Mouse (Mus musculus): Measurements from ENCODE around the gene Sema3c. TPM values are rescaled to one million over a fixed set of nuclear protein-coding genes. Genes with fewer than 3 reads are reported as not detected.
A peak's percentile ranks its signal among the peaks of the same experiment; 100 is the strongest.

The Sema3c gene
- polyA plus RNA-seq, 1 experiment from 2014 or later, result 13.0 TPM

DNA sequence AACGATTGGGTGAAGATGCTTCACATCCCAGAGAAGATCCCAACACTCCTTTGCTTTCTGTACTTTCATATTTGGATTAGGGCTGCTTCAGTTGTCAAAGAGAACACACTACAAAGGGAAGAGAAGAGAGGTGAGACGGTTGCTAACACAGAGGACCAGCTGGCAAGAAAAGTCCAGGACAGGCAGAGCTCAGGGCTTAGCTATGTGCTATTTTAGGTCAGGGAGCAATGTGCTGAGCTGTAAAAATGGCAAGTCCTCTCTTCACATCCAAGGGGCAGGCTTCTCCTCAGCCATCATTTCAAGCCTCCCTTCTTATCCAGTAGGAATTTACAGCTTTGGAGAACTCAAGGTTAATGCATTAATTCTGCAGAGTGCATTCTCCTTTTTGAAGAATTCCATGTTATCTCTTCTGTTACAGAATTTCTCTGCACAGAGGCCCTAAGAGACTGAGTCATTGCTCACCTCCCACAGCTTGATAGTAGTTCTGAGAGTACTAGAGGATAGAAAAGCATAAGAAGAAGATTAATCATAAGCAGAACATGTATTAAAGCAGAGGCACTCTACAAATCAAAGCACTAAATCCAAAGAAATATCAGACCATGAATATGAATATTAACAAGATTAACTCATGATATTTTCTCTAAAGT lies 10.3 kb downstream of the Sema3c start:
- Histone ChIP-seq H3K9ac (no peak overlapping the region), H3K36me3 (no peaks in the 10 kb centered on the region), H3K4me3 (no peak overlapping the region), H3K27me3 (0 out of 2 replicates have a peak, but pooled peaks cover 4% of the 10 kb centered on the region), H3K4me2 (no peak overlapping the region), H3K4me1 (replicated peaks) (peaks cover 8% of the 10 kb centered on the region), H3K27ac (no peak overlapping the region), H3K9me3 (no peaks in the 10 kb centered on the region)
- ATAC-seq (ENCODE audit: low FRiP score), result no peak
- 74% methylated on average over 2 of the region's 2 CpGs for WGBS

DNA sequence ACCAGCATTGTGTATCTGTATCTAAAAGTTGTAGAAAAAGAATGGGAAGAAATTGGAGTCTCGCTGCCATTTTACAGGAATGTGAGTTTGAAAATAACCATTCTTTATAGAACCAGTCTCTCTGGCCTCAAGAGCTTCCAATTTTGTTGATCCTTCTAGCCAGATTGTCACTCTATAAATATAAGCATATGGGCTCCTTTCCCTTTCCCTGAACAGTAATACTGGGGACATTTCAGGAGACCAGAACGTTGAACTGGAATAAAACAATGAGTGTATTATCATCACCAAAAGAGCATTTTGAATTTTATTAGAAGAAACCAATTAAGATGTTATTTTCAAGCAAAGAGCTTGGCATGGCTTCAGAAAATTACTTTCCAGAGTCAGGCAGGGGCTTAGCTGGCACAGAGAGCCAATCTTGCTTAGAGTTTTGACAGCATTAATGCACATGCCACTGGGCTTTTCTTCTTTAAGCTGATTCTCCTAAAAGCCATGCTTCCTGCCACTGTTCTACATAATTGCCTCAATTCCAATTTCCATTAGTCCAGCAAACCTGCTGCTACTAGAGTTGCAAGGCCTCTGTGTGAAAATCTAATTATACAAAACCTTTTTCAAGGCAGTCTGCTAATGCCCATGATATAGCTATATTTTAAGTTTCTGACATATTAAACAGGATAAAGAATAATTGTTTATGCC lies 12.6 kb downstream of the Sema3c start:
- H3K9ac ChIP-seq, result no peak overlapping the region
- H3K27ac ChIP-seq, result no peak overlapping the region
- peak; percentile 71; the same call in 1 of the 2 replicates for ATAC-seq (ENCODE audit: low FRiP score)
- H3K4me1 ChIP-seq (replicated peaks), result peaks cover 8% of the 10 kb centered on the region
- no peaks in the 10 kb centered on the region for H3K36me3 ChIP-seq
- H3K27me3 ChIP-seq, result 0 out of 2 replicates have a peak, but pooled peaks cover 4% of the 10 kb centered on the region
- H3K9me3 ChIP-seq, result no peaks in the 10 kb centered on the region
- no peak overlapping the region for H3K4me3 ChIP-seq
- 72% methylated on average over 2 of the region's 2 CpGs for WGBS
- H3K4me2 ChIP-seq, result no peak overlapping the region

DNA sequence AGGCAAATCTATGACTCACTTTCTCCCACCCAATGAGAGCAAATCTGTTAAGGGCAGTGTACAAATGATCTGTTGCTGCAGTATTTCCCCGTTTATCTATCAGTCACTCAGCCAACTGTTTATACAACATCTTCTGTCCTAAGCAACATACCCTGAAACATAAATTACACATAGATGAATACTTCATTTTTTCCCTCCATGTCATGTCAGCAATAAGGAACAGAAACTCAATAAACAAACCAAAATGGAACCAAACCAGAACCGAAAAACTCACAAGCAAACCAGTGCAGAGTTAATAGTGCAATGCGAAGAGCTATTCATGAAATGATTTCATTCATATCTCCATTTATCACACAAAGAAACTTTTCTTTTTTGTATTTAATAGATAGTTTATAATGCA lies 17.8 kb downstream of the Sema3c start:
- H3K9ac ChIP-seq, result no peak overlapping the region
- H3K27ac ChIP-seq, result no peak overlapping the region
- no peaks in the 10 kb centered on the region for H3K36me3 ChIP-seq
- no peak for ATAC-seq (ENCODE audit: low FRiP score)
- WGBS, result 98% methylated on average over 3 of the region's 3 CpGs
- H3K27me3 ChIP-seq, result no peaks in the 10 kb centered on the region
- H3K4me1 ChIP-seq (replicated peaks), result no peaks in the 10 kb centered on the region
- H3K4me3 ChIP-seq, result no peak overlapping the region
- H3K9me3 ChIP-seq, result no peaks in the 10 kb centered on the region
- H3K4me2 ChIP-seq, result no peak overlapping the region

- H3K4me3 ChIP-seq, result no peak overlapping the region
- no peaks in the 10 kb centered on the region for H3K9me3 ChIP-seq
- H3K36me3 ChIP-seq, result no peaks in the 10 kb centered on the region
- 81% methylated on average over 4 of the region's 4 CpGs for WGBS
- H3K4me2 ChIP-seq, result no peak overlapping the region
- H3K4me1 ChIP-seq (replicated peaks), result no peaks in the 10 kb centered on the region
- H3K9ac ChIP-seq, result no peak overlapping the region
- H3K27ac ChIP-seq, result no peak overlapping the region
- no peak for ATAC-seq (ENCODE audit: low FRiP score)
- H3K27me3 ChIP-seq, result no peaks in the 10 kb centered on the region
These were observed 27.6 kb downstream of the Sema3c start for GRCm38 (mm10) chr5:17601700-17602099.

DNA sequence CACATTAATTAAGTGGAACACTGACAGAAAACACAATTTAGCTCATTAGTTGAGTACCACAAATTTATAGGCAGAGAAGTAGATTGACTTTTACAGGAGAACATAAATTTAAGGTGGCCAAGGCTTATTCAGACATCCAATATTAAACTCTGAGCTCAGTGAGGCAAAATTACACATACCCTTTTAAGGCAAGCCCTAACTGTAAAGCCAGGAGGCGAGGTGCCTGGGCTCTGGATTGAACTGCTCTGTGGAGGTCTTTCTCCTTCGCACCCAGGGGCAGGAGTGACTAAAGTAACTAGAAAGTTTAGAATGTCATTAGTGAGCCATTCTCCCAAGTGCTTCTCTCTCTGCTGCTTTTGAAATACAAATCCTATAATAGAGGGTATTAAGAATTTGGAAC lies 46.5 kb downstream of the Sema3c start:
- no peaks in the 10 kb centered on the region for H3K27me3 ChIP-seq
- WGBS, result 90% methylated on average over 2 of the region's 2 CpGs
- no peak overlapping the region for H3K9ac ChIP-seq
- no peak overlapping the region for H3K4me2 ChIP-seq
- no peaks in the 10 kb centered on the region for H3K9me3 ChIP-seq
- H3K4me1 ChIP-seq (replicated peaks), result no peaks in the 10 kb centered on the region
- no peak overlapping the region for H3K27ac ChIP-seq
- H3K36me3 ChIP-seq, result no peaks in the 10 kb centered on the region
- no peak for ATAC-seq (ENCODE audit: low FRiP score)
- no peak overlapping the region for H3K4me3 ChIP-seq

DNA sequence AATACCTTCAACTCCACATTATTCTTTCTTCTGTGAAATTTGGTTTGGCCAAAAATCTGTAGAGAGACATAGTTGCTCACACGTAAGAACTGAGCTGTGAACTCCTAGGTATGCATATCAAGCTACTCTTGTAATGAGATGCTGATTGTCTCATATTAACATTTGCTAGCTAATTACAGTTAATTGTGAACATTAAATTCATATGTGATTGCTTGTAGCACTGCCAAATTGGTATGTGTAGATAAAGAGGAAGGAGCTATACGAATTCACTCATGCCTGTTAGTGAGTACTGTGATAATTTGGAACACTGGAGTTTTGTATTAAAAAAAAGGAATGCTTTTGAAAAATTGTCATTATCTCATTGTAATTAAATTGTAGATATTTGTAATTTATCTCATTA lies 48.5 kb downstream of the Sema3c start:
- no peak overlapping the region for H3K4me2 ChIP-seq
- no peak overlapping the region for H3K9ac ChIP-seq
- H3K9me3 ChIP-seq, result no peaks in the 10 kb centered on the region
- no peak overlapping the region for H3K27ac ChIP-seq
- H3K36me3 ChIP-seq, result no peaks in the 10 kb centered on the region
- no peak for ATAC-seq (ENCODE audit: low FRiP score)
- no peak overlapping the region for H3K4me3 ChIP-seq
- H3K4me1 ChIP-seq (replicated peaks), result no peaks in the 10 kb centered on the region
- WGBS, result 83% methylated on average over 2 of the region's 2 CpGs
- no peaks in the 10 kb centered on the region for H3K27me3 ChIP-seq

- 6% methylated on average over 1 of the region's 1 CpGs for WGBS
- ATAC-seq (ENCODE audit: low FRiP score), result no peak
- H3K9ac ChIP-seq, result no peak overlapping the region
These were observed 54.5 kb downstream of the Sema3c start for GRCm38 (mm10) chr5:17628606-17629005.

DNA sequence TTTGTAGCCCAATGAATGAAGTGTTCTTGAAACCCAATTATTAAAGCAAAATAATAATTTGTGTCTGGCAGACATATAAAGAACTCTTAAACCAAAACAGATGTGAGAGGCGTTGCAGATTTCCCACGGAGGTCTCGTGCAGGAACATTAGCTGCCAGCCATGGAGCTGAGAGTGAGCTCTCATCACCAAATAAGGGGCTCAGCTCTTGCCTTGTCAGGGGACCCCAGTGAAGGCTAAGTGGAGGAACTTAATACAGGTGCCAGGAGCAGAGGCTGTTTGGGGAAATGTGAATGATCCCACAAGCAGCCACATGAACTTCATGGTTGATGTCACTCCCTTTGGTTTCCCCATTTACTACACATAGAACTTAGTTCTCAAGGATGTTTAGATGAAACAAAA lies 55.5 kb downstream of the Sema3c start:
- H3K4me2 ChIP-seq, result no peak overlapping the region
- 76% methylated on average over 3 of the region's 3 CpGs for WGBS
- no peak for ATAC-seq (ENCODE audit: low FRiP score)
- H3K27ac ChIP-seq, result no peak overlapping the region
- no peaks in the 10 kb centered on the region for H3K27me3 ChIP-seq
- no peak overlapping the region for H3K9ac ChIP-seq
- no peaks in the 10 kb centered on the region for H3K4me1 ChIP-seq (replicated peaks)
- no peak overlapping the region for H3K4me3 ChIP-seq
- H3K9me3 ChIP-seq, result no peaks in the 10 kb centered on the region
- no peaks in the 10 kb centered on the region for H3K36me3 ChIP-seq

More at GRCm38 (mm10) chr5:17628606-17629005, 54.5 kb downstream of the Sema3c start:
- H3K27ac ChIP-seq, result no peak overlapping the region
- H3K4me2 ChIP-seq, result no peak overlapping the region
- H3K4me3 ChIP-seq, result no peak overlapping the region
- H3K9me3 ChIP-seq, result no peaks in the 10 kb centered on the region
- no peaks in the 10 kb centered on the region for H3K27me3 ChIP-seq
- no peaks in the 10 kb centered on the region for H3K4me1 ChIP-seq (replicated peaks)
- no peaks in the 10 kb centered on the region for H3K36me3 ChIP-seq

- no peaks in the 10 kb centered on the region for H3K27me3 ChIP-seq
- no peak for ATAC-seq (ENCODE audit: low FRiP score)
- H3K9ac ChIP-seq, result no peak overlapping the region
- H3K4me1 ChIP-seq (replicated peaks), result no peaks in the 10 kb centered on the region
- no peaks in the 10 kb centered on the region for H3K36me3 ChIP-seq
- no peak overlapping the region for H3K27ac ChIP-seq
- no peaks in the 10 kb centered on the region for H3K9me3 ChIP-seq
- WGBS, result 93% methylated on average over 3 of the region's 3 CpGs
- H3K4me3 ChIP-seq, result no peak overlapping the region
- H3K4me2 ChIP-seq, result no peak overlapping the region
These were observed 65.4 kb downstream of the Sema3c start for GRCm38 (mm10) chr5:17639519-17639918.

- no peak for ATAC-seq (ENCODE audit: low FRiP score)
These were observed 73.7 kb downstream of the Sema3c start for GRCm38 (mm10) chr5:17647643-17648226.

DNA sequence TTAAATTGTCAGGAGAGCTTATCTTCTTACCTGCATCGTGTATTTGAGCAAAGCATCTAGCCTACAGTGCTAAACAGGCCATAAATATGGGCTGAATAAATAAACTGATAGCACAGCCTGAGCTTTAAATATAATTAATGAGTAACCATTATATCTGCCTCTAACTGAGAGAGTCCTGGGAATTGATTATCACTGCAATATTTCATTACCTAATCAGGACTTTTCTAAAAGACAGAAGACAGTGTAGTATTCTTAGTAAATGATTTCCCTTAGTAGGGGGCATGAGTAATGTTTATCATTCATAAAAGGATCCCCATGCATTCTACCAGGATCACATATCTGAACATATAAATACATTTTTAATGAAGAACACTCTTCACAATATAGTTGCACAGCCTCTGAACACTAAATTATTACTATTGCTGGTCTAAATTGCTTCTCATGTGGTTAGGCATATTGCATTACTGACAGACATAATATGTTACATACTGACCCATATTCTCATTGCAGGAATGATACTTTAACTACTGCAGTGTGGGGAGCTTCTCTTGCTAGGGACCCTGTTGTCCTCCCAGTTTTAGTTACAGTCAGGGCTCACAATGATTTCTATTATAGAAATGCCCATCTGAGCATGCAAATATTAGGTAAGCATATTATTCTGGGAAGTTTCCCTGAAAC lies 74.9 kb downstream of the Sema3c start:
- Histone ChIP-seq H3K9ac (no peak overlapping the region), H3K36me3 (no peaks in the 10 kb centered on the region), H3K4me2 (no peak overlapping the region), H3K4me1 (replicated peaks) (peaks cover 3% of the 10 kb centered on the region; the same call in 1 of the 2 replicates), H3K4me3 (no peak overlapping the region), H3K9me3 (no peaks in the 10 kb centered on the region), H3K27me3 (no peaks in the 10 kb centered on the region), H3K27ac (no peak overlapping the region)
- ATAC-seq (ENCODE audit: low FRiP score), result peak; percentile 74
- 34% methylated on average over 1 of the region's 1 CpGs for WGBS

More at GRCm38 (mm10) chr5:17647643-17648226, 73.7 kb downstream of the Sema3c start:
- H3K4me2 ChIP-seq, result no peak overlapping the region
- no peak overlapping the region for H3K27ac ChIP-seq
- H3K36me3 ChIP-seq, result no peaks in the 10 kb centered on the region
- no peak overlapping the region for H3K4me3 ChIP-seq
- H3K9me3 ChIP-seq, result no peaks in the 10 kb centered on the region
- 68% methylated on average over 7 of the region's 7 CpGs for WGBS
- H3K27me3 ChIP-seq, result no peaks in the 10 kb centered on the region
- peaks cover 3% of the 10 kb centered on the region; the same call in 1 of the 2 replicates for H3K4me1 ChIP-seq (replicated peaks)
- no peak overlapping the region for H3K9ac ChIP-seq

- WGBS, result 66% methylated on average over 3 of the region's 3 CpGs
These were observed 87.1 kb downstream of the Sema3c start for GRCm38 (mm10) chr5:17661223-17661622.

More at GRCm38 (mm10) chr5:17661223-17661622, 87.1 kb downstream of the Sema3c start:
- H3K9ac ChIP-seq, result no peak overlapping the region
- H3K4me3 ChIP-seq, result no peak overlapping the region
- no peaks in the 10 kb centered on the region for H3K36me3 ChIP-seq
- H3K27ac ChIP-seq, result no peak overlapping the region
- ATAC-seq (ENCODE audit: low FRiP score), result no peak
- H3K4me2 ChIP-seq, result no peak overlapping the region
- H3K4me1 ChIP-seq (replicated peaks), result no peaks in the 10 kb centered on the region
- H3K27me3 ChIP-seq, result no peaks in the 10 kb centered on the region
- no peaks in the 10 kb centered on the region for H3K9me3 ChIP-seq
